Mouse (Mus musculus) neural tube, embryonic 14.5 days (tissue): ENCODE data around the gene Usp36. TPM values are rescaled to one million over a fixed set of nuclear protein-coding genes. Genes with fewer than 3 reads are reported as not detected.
"Not testable (repeated sequence)": the region's sequence is repeated elsewhere in the genome, so short reads cannot be mapped to it uniquely, and the experiment has no call there.

Source experiments
- ATAC-seq: fragments of 200-750 bp; cut with Nextera tagmentation; 2 replicates; pipeline ENCODE4 v1.8.0; 2017; ENCODE audit warnings: low read depth, mild to moderate bottlenecking, moderate TSS enrichment, moderate library complexity
- H3K27ac ChIP-seq: fragments of 300-500 bp; sonication (generic); 2 replicates; pipeline ENCODE4 v1.5.1; 2014; ENCODE audit warnings: low read depth, mild to moderate bottlenecking, control low read depth, low read length, moderate library complexity, mixed read lengths
- H3K27me3 ChIP-seq: fragments of 300-500 bp; sonication (generic); 2 replicates; pipeline ENCODE4 v1.6.1; 2014; ENCODE audit warnings: low read length; ENCODE audit not compliant: control insufficient read depth, insufficient read depth
- H3K36me3 ChIP-seq: fragments of 300-500 bp; sonication (generic); 2 replicates; pipeline ENCODE4 v1.6.1; 2014; ENCODE audit warnings: low read length, mixed read lengths; ENCODE audit not compliant: control insufficient read depth, insufficient read depth
- H3K4me1 ChIP-seq: fragments of 300-500 bp; sonication (generic); 2 replicates; pipeline ENCODE4 v1.6.1; 2014; ENCODE audit warnings: low read length; ENCODE audit not compliant: control insufficient read depth, insufficient read depth
- H3K4me2 ChIP-seq: fragments of 300-500 bp; sonication (generic); 2 replicates; pipeline ENCODE4 v1.6.1; 2014; ENCODE audit warnings: mild to moderate bottlenecking, low read depth, low read length, control low read depth
- H3K4me3 ChIP-seq: fragments of 300-500 bp; sonication (generic); 2 replicates; pipeline ENCODE4 v1.5.1; 2014; ENCODE audit warnings: low read depth, low read length, control low read depth, mixed read lengths
- H3K9ac ChIP-seq: fragments of 300-500 bp; sonication (generic); replicated peaks from 2 replicates; pipeline ENCODE4 v1.6.1; 2014; ENCODE audit warnings: low read depth, mild to moderate bottlenecking, control low read depth, low read length, mixed read lengths
- H3K9me3 ChIP-seq: fragments of 300-500 bp; sonication (generic); 2 replicates; pipeline ENCODE4 v1.6.1; 2016; ENCODE audit warnings: low read length; ENCODE audit not compliant: control insufficient read depth
- WGBS: fragments of 180-500 bp; shearing (Covaris S2); extraction: QIAGEN DNeasy Blood & Tissue Kit; methylation state at CpG from one replicate; pipeline ENCODE4 v1.1.7; 2014; 5-methylcytosine and 5-hydroxymethylcytosine counted together
- polyA plus RNA-seq: library from polyadenylated mRNA; unstranded; fragments of >200 nt; fragmentation: Nextera tagmentation; extraction: Ambion mirVana; gene quantifications from 2 replicates; pipeline ENCODE4 v1.2.1, GENCODE M21; 2014

Gene Usp36
- polyA plus RNA-seq, 1 experiment from 2014 or later = 15.2 TPM

DNA sequence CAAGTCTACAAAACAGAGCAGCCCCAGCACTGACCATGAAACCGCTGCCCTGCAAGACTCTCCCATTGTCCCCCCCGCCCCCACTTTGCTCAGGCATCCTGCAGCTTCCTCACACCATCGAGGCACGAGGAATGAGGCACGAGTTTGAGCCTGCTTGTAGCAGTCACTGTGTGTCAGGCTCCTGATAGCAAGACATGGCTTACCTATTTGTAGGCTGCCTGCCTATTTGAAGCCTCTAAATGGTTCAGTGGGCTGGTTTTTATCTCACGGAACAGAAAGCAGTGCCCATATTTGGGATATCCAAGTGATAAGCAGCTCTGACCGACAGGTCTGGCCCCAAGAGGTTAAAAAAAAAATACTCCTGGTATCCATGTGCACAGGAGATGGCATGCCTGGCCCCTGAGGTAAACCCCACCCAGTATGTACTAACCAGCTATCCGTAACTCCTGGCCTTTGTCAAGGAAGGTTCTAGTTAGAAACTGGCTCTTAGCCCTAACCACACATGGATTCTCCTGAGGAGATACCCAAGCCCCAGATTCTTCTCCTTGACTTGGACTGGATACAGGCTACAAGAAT lies 26.3 kb upstream of the Usp36 start:
- Histone ChIP-seq H3K9ac (no peak overlapping the region), H3K27me3 (no peaks in the 10 kb centered on the region), H3K4me2 (no peak overlapping the region), H3K9me3 (no peaks in the 10 kb centered on the region), H3K4me1 (peaks cover 1% of the 10 kb centered on the region; the same call in 1 of the 2 replicates), H3K27ac (no peak overlapping the region), H3K4me3 (no peak overlapping the region), H3K36me3 (peaks cover 9% of the 10 kb centered on the region; the same call in 1 of the 2 replicates)
- 90% methylated on average over 8 of the region's 8 CpGs for WGBS
- ATAC-seq = no peak

DNA sequence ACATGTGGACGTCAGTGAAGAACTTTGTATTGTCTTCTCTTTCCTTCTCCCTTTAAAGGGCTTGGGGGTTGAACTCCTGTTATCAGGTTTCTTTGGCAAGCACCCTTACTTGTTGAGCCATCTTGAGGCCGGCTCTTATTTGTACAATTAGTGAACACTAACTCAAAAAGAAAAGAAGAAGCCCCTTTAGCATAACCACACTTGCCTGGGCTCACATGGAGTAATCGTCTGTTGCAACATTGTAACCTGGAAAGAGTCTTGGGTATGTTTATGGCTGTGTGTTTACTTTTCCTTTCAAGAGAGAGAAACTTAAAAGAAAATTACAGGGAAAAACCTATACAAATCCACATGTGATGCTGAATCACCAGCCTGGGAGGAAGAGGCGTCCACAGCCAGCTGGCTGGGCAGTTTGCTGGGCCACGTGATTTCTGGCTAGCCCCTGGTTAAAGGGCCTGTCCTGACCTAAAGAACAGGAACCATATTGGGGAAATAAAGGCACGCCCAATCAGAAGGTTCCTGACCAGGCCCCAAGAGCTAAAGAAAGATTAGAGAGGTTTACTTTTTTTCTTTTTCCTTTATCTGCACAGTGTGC lies 22.2 kb upstream of the Usp36 start:
- no peaks in the 10 kb centered on the region for H3K9me3 ChIP-seq
- WGBS = 90% methylated on average over 6 of the region's 6 CpGs
- H3K4me2 ChIP-seq = no peak overlapping the region
- ATAC-seq = no peak
- no peak overlapping the region for H3K27ac ChIP-seq
- no peak overlapping the region for H3K9ac ChIP-seq
- H3K36me3 ChIP-seq = peaks cover 9% of the 10 kb centered on the region; the same call in 1 of the 2 replicates
- no peaks in the 10 kb centered on the region for H3K4me1 ChIP-seq
- no peak overlapping the region for H3K4me3 ChIP-seq
- H3K27me3 ChIP-seq = no peaks in the 10 kb centered on the region

DNA sequence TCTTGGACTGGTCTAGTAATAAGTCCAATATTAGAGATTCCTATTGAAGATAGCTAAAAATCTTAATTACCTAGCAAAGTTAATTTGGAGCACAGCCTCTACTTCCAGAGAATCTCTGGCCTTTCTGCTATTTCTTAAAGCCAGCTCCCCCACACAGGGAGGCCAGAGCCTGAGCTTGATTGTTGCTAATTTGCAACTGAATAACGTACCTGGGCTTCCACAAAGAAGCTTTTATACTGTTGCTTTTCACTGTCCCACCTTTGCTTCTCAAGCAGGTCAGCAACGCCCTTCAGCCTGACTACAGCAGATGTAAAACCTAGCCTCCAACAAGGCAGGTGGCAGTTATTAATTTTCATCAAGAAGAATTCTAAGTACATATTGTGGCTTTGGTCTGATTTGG lies 17.9 kb upstream of the Usp36 start:
- H3K36me3 ChIP-seq, H3K27ac ChIP-seq, ATAC-seq, H3K4me2 ChIP-seq, H3K4me1 ChIP-seq, H3K9ac ChIP-seq, H3K4me3 ChIP-seq, H3K9me3 ChIP-seq, H3K27me3 ChIP-seq: not testable (repeated sequence)
- WGBS = 87% methylated on average over 2 of the region's 2 CpGs

DNA sequence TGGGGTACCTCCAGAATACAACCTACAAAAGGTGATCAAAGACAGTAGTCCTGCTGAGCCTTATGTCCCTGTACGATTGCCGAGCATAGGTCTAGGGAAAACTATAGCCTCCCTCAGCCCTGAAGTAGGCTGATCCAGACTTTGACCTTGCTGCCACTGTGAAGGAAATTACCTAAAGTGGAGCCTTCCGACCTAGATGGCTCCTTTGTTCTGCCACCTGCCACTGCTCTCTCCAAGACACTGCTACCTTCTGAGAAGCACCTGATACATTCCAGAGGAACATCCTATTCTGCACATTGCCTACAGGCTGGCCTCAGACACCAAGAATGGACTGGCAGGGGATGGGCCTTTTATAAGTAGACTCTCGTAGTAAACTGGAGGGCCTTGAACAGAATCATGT lies 13.9 kb upstream of the Usp36 start:
- ATAC-seq, H3K27me3 ChIP-seq, H3K27ac ChIP-seq, H3K4me3 ChIP-seq, H3K9ac ChIP-seq, H3K4me1 ChIP-seq, H3K9me3 ChIP-seq, H3K4me2 ChIP-seq, H3K36me3 ChIP-seq: not testable (repeated sequence)
- 92% methylated on average over 4 of the region's 4 CpGs for WGBS

DNA sequence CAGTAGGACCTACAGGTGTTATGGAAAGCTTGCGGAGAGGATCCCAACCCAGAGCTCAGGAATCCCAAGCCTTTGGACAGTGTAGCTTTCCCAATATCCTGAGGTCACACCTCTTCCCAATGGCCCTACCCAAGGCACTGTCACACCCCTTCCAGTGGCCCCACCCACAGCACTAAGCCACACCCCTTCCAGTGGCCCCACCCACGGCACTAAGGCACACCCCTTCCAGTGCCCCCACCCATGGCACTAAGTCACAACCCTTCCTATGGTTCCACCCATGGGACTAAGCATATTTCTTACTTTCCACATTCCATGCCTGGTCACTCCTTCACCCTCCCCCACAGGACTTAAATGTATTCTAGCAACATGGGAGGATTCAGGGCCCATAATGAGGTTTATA lies 8.8 kb upstream of the Usp36 start:
- Histone ChIP-seq H3K4me1 (no peaks in the 10 kb centered on the region), H3K9me3 (no peaks in the 10 kb centered on the region), H3K27ac (no peak overlapping the region), H3K27me3 (no peaks in the 10 kb centered on the region), H3K4me2 (no peak overlapping the region), H3K36me3 (no peaks in the 10 kb centered on the region), H3K4me3 (no peak overlapping the region), H3K9ac (no peak overlapping the region)
- 82% methylated on average over 2 of the region's 2 CpGs for WGBS
- ATAC-seq = no peak

DNA sequence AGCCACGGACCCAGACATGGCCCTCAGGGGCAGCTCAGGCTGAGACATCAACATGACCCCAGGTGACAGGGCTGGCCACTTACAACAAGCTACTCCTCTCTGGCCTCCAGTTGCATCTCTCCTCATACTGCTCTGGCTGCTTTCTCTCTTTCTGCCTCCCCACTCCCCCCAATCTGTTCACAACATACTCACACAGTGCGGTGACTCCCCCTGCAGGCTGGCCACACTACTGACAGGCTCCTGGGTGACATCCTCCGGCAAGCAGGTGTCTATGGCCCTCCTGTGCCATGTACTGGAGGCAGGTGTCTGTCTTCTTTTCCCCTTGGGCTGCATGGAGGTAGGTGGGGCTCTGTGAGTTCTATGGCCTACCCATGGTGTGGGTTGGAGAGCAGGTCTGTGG lies 7.9 kb upstream of the Usp36 start:
- Histone ChIP-seq H3K4me3 (no peak overlapping the region), H3K4me1 (no peaks in the 10 kb centered on the region), H3K9me3 (no peaks in the 10 kb centered on the region), H3K4me2 (no peak overlapping the region), H3K36me3 (no peaks in the 10 kb centered on the region), H3K9ac (no peak overlapping the region), H3K27ac (no peak overlapping the region), H3K27me3 (no peaks in the 10 kb centered on the region)
- 90% methylated on average over 3 of the region's 3 CpGs for WGBS
- no peak for ATAC-seq

DNA sequence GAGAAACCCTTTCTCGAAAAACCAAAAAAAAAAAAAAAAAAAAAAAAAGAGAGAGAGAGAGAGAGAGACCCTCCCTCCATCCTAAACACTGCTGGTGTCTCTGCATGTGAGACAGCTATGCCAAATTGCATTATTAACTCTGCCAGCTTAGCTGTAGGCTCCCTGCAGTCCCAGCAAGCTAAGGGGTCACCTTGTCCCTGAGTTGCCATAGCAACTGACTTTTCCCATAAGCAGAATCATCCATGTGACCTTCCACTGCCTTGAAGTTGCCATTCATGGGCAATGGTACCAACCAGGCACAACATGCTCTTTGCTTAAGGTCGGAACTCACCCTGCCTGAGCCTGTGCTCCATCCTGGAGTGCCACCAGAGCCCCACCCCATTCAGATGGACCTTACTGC lies 5.0 kb upstream of the Usp36 start:
- H3K9me3 ChIP-seq = no peaks in the 10 kb centered on the region
- no peak for ATAC-seq
- H3K36me3 ChIP-seq = no peaks in the 10 kb centered on the region
- H3K9ac ChIP-seq = no peak overlapping the region
- no peak overlapping the region for H3K4me3 ChIP-seq
- H3K4me1 ChIP-seq = no peaks in the 10 kb centered on the region
- 92% methylated on average over 2 of the region's 2 CpGs for WGBS
- no peaks in the 10 kb centered on the region for H3K27me3 ChIP-seq
- H3K27ac ChIP-seq = no peak overlapping the region
- no peak overlapping the region for H3K4me2 ChIP-seq

DNA sequence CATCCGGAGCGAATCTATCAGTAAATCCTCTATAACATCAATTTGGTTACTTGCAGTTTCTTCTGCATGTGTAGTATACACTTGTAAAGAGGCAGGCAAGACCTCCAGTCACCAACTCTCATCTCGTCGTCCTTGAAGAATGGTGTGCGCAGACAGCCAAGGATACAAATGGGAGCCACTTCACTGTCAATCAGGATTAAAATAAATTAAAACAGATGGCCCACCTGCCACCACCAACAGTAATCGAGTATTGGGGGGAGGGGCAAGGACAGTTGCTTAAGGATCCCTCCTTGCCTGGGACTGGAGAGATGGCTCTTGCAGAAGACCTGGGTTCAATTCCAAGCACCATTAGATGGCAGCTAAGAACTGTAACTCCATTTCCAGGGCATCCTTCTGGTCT lies 2.6 kb upstream of the Usp36 start:
- Histone ChIP-seq H3K4me2 (no peak overlapping the region), H3K4me3 (no peak overlapping the region), H3K27ac (no peak overlapping the region), H3K36me3 (no peaks in the 10 kb centered on the region), H3K4me1 (peaks cover 10% of the 10 kb centered on the region), H3K27me3 (no peaks in the 10 kb centered on the region), H3K9me3 (no peaks in the 10 kb centered on the region), H3K9ac (no peak overlapping the region)
- no peak for ATAC-seq
- 80% methylated on average over 6 of the region's 6 CpGs for WGBS

DNA sequence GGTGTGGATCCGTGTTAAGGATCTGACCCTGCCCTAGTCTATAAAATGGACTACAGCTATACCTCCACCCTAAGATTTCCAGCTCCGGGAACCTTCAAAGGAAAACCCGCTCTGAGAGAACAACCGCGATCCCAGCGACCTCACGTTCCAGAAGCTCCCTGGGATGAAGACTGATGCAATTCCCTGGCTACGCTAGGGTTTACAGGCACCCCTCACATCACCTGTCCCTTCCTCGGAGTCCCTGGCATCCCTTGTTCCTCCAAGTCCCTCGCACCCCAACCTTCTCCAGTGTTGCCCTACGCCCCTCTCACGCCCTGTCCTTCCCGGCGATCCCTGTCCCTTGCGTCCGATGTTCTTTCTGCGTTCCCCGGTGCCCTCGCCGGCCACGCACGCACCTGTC lies 482 bp downstream of the Usp36 start:
- Histone ChIP-seq H3K4me3 (peak overlapping the region; percentile 94), H3K9ac (peak overlapping the region; percentile 91), H3K27me3 (no peaks in the 10 kb centered on the region), H3K4me1 (peaks cover 10% of the 10 kb centered on the region), H3K4me2 (peak overlapping the region; percentile 85), H3K27ac (peak overlapping the region; percentile 80), H3K9me3 (no peaks in the 10 kb centered on the region), H3K36me3 (peaks cover 27% of the 10 kb centered on the region)
- 0% methylated on average over 22 of the region's 22 CpGs for WGBS
- ATAC-seq = peak; percentile 25; the same call in 1 of the 2 replicates
